In the genomic region with DNA sequence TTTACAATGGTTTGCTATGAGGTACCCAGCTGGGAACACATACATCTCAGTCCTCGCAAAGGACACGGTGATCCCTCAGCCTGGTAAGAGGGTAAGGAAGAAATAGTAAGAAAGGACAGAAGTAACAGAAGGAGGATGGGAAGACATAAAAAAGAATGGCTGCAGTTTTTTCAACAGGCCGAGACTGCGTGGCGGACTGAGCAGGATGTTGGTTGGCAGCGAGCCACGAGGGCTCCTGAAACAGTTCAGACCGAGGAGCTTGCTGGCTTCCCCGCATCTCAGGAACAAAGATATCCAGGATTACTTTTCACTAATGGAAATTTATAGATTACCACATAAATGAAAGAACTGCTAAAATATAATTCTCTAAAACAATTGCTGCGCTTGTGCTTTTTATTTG, we compare ENCODE assay signal across 9 mouse cellular contexts.
DNase-seq lines count a peak whose midpoint lies in the region; ATAC-seq and TF ChIP-seq lines count a peak whose summit lies in the region.
"Had no signal": no experiment of that assay in that cellular context is flagged by ENCODE, and none has a peak within 500 bp of the region (broad histone marks: within the 10 kb centered on the region; RNA-seq: fewer than 3 reads in every experiment).

No protein-coding gene starts in this region.

- no peak for TF ChIP-seq CTCF in kidney, postnatal 0 days (IDR thresholded peaks at IDR 0.05; ENCODE audit: low read depth)

- H3K27me3 ChIP-seq in kidney, postnatal 0 days (ENCODE audit: insufficient read depth, low read length) = no peaks in the 10 kb centered on the region
- no peaks in the 10 kb centered on the region for H3K27me3 ChIP-seq in limb, embryonic 12.5 days

- H3K4me3 ChIP-seq in kidney, postnatal 0 days (replicated peaks; ENCODE audit: low read depth, low read length) = no peak overlapping the region
- no peak overlapping the region for H3K4me3 ChIP-seq in limb, embryonic 12.5 days (replicated peaks)

- ATAC-seq in kidney, postnatal 0 days (replicated peaks; ENCODE audit: low FRiP score, low read depth) = no peak
- no peak for ATAC-seq in limb, embryonic 12.5 days (ENCODE audit: insufficient number of reproducible peaks, insufficient read depth, low FRiP score, low TSS enrichment, low read depth)
- no peak for ATAC-seq in megakaryocyte progenitor cell, adult 5-6 weeks (replicated peaks; ENCODE audit: poor library complexity)

- H3K4me1 ChIP-seq in kidney, postnatal 0 days (replicated peaks; ENCODE audit: insufficient read depth, low read length) = no peaks in the 10 kb centered on the region
- H3K4me1 ChIP-seq in limb, embryonic 12.5 days (replicated peaks) = peaks cover 52% of the 10 kb centered on the region

- no peaks in the 10 kb centered on the region for H3K9me3 ChIP-seq in kidney, postnatal 0 days (replicated peaks; ENCODE audit: low read length)
- H3K9me3 ChIP-seq in limb, embryonic 12.5 days = no peaks in the 10 kb centered on the region

- H3K36me3 ChIP-seq in kidney, postnatal 0 days (ENCODE audit: insufficient read depth, low read length) = no peaks in the 10 kb centered on the region
- H3K36me3 ChIP-seq in limb, embryonic 12.5 days = no peaks in the 10 kb centered on the region

- DNase-seq in adrenal gland, adult 2 months = peak; percentile 17
- DNase-seq in adrenal gland, postnatal 4 days (ENCODE audit: low spot score in 2 of 2) = no peak
- DNase-seq in kidney, postnatal 0 days (ENCODE audit: low spot score) = peak; percentile 79
- DNase-seq in kidney, adult 11 months = no peak
- DNase-seq in cerebellum, postnatal 14 days = peak; percentile 83 to 88
- DNase-seq in frontal cortex, postnatal 10 days (ENCODE audit: low spot score in 2 of 2) = no peak
- DNase-seq: thymus, adult 18-20 months had no signal

- H3K9ac ChIP-seq in kidney, postnatal 0 days (ENCODE audit: low read depth, low read length) = no peak overlapping the region
- no peak overlapping the region for H3K9ac ChIP-seq in limb, embryonic 12.5 days (replicated peaks)

- WGBS in kidney, postnatal 0 days = 29% methylated on average over 10 of the region's 10 CpGs
- WGBS in limb, embryonic 12.5 days = 36% methylated on average over 10 of the region's 10 CpGs

- H3K27ac ChIP-seq in kidney, postnatal 0 days = no peak overlapping the region
- H3K27ac ChIP-seq in limb, embryonic 12.5 days = 0 out of 2 replicates have a peak overlapping the region, but pooled peaks have one; percentile 13

- H3K4me2 ChIP-seq in kidney, postnatal 0 days (ENCODE audit: low read length) = no peak overlapping the region
- H3K4me2 ChIP-seq in limb, embryonic 12.5 days = peak overlapping the region; percentile 26

Comparison
In these comparisons a context has a peak if more than half of its experiments do, and no peak if none do; other contexts are left out.
1. DNase-seq: peak in adrenal gland, adult 2 months (single experiment), kidney, postnatal 0 days (single experiment) and cerebellum, postnatal 14 days (2 of 2); none in adrenal gland, postnatal 4 days (0 of 2), kidney, adult 11 months (single experiment) and frontal cortex, postnatal 10 days (0 of 2).